Mouse (Mus musculus) heart, adult 18-20 months (tissue): ENCODE results near the gene Zfp708. TPM values are rescaled to one million over a fixed set of nuclear protein-coding genes. Genes with fewer than 3 reads are reported as not detected.

ENCODE experiments used
- total RNA-seq, 2 experiments: library from RNA; stranded (reverse); gene quantifications; 2 replicates each; pipeline ENCODE4 v1.2.3; 2021

Gene Zfp708
- total RNA-seq, 2 experiments from 2014 or later, result 0.45 to 1.0 TPM

Other genes with a start within 250 kb of the Zfp708 start
- gene Gm10767, start 193.1 kb downstream of the Zfp708 start, total RNA-seq, result 1 to 10 TPM in 1 of 2 experiments, under 1 TPM in 1; 0.65 to 1.1 TPM
- gene Zfp712, start 36.8 kb downstream of the Zfp708 start, total RNA-seq, result 1 to 10 TPM; 1.4 to 1.5 TPM
- gene Gm28557, start 10.6 kb upstream of the Zfp708 start, total RNA-seq, result 1 to 10 TPM; 1.2 to 4.1 TPM
- 1 to 10 TPM; 1.0 to 1.3 TPM for gene Rslcan18, start 18.3 kb upstream of the Zfp708 start, total RNA-seq
- 1 to 10 TPM; 4.5 to 4.8 TPM for gene Zfp759, start 23.7 kb upstream of the Zfp708 start, total RNA-seq
- 1 to 10 TPM; 2.1 to 3.0 TPM for gene Rsl1, start 75.2 kb upstream of the Zfp708 start, total RNA-seq
- under 1 TPM; 0.85 to 0.92 TPM for gene Zfp455, start 96.5 kb upstream of the Zfp708 start, total RNA-seq
- 1 to 10 TPM; 1.0 to 1.3 TPM for gene Zfp458, start 180.5 kb upstream of the Zfp708 start, total RNA-seq
- gene Zfp457, start 208.5 kb upstream of the Zfp708 start, total RNA-seq, result 1 to 10 TPM; 3.2 to 4.2 TPM
- 1 to 10 TPM; 1.4 to 2.7 TPM for gene Zfp595, start 234.6 kb upstream of the Zfp708 start, total RNA-seq